Mouse (Mus musculus) myocyte (in vitro differentiated cells): ENCODE data around the gene Vrk3. TPM values are rescaled to one million over a fixed set of nuclear protein-coding genes. Genes with fewer than 3 reads are reported as not detected.
"Not testable (repeated sequence)": the region's sequence is repeated elsewhere in the genome, so short reads cannot be mapped to it uniquely, and the experiment has no call there.

Source experiments
- H3K27me3 ChIP-seq: one replicate; pipeline ENCODE4 v1.6.1; 2011; ENCODE audit not compliant: control insufficient read depth, insufficient read depth, insufficient read length
- H3K36me3 ChIP-seq: one replicate; pipeline ENCODE4 v1.6.1; 2011; ENCODE audit not compliant: control insufficient read depth, insufficient read depth
- H3K4me2 ChIP-seq: one replicate; pipeline ENCODE4 v1.6.1; 2011; ENCODE audit warnings: low read depth, control low read depth
- H3K4me3 ChIP-seq: one replicate; pipeline ENCODE4 v1.5.1; 2011; ENCODE audit warnings: mild to moderate bottlenecking, control low read depth, moderate library complexity
- H3K79me2 ChIP-seq: one replicate; pipeline ENCODE4 v1.6.1; 2011; ENCODE audit not compliant: control insufficient read depth, insufficient read depth
- H3ac ChIP-seq: one replicate; pipeline ENCODE4 v1.6.1; 2011; ENCODE audit not compliant: control insufficient read depth, insufficient read length
- CEBPB ChIP-seq: IDR thresholded peaks from 2 replicates; pipeline ENCODE4 v1.6.1; 2011; ENCODE audit warnings: mild to moderate bottlenecking, moderate library complexity; ENCODE audit not compliant: poor library complexity, insufficient read depth, severe bottlenecking
- E2F4 ChIP-seq: IDR thresholded peaks from one replicate; pipeline ENCODE4 v1.6.1; 2011; ENCODE audit warnings: mild to moderate bottlenecking, control low read depth, moderate library complexity; ENCODE audit not compliant: insufficient read depth
- MAX ChIP-seq: IDR thresholded peaks from one replicate; pipeline ENCODE4 v1.6.1; 2011; ENCODE audit warnings: low read depth, mild to moderate bottlenecking, control low read depth
- MYOD1 ChIP-seq, 3 experiments: IDR thresholded peaks; one replicate each; pipeline ENCODE4 v1.6.1; 2011; ENCODE audit warnings: control low read depth in 2 of 3, low read depth in 2 of 3, mild to moderate bottlenecking in 2 of 3, moderate library complexity in 1 of 3; ENCODE audit not compliant: insufficient read length in 2 of 3, control insufficient read depth in 1 of 3
- MYOG ChIP-seq, 3 experiments: IDR thresholded peaks; one replicate each; pipeline ENCODE4 v1.6.1; 2011; ENCODE audit warnings: control low read depth in 2 of 3, low read depth in 2 of 3, mild to moderate bottlenecking in 2 of 3; ENCODE audit not compliant: insufficient read length in 2 of 3, control insufficient read depth in 1 of 3, insufficient read depth in 1 of 3
- POLR2A ChIP-seq: IDR thresholded peaks from one replicate; pipeline ENCODE4 v1.6.1; 2011; ENCODE audit warnings: low read depth, mild to moderate bottlenecking, control low read depth, moderate library complexity; ENCODE audit not compliant: insufficient read length
- POLR2AphosphoS2 ChIP-seq: IDR thresholded peaks from one replicate; pipeline ENCODE4 v1.6.1; 2011; ENCODE audit warnings: low read depth, control low read depth; ENCODE audit not compliant: insufficient read length
- REST ChIP-seq: IDR thresholded peaks from one replicate; pipeline ENCODE4 v1.6.1; 2011; ENCODE audit warnings: mild to moderate bottlenecking, control low read depth, moderate library complexity; ENCODE audit not compliant: insufficient read depth, insufficient read length
- SRF ChIP-seq: IDR thresholded peaks from one replicate; pipeline ENCODE4 v1.6.1; 2011; ENCODE audit warnings: low read depth; ENCODE audit not compliant: control insufficient read depth, insufficient read length
- TCF12 ChIP-seq: IDR thresholded peaks from one replicate; pipeline ENCODE4 v1.6.1; 2011; ENCODE audit warnings: mild to moderate bottlenecking, control low read depth; ENCODE audit not compliant: poor library complexity, insufficient read depth, severe bottlenecking
- TCF3 ChIP-seq: IDR thresholded peaks from one replicate; pipeline ENCODE4 v1.6.1; 2011; ENCODE audit warnings: low read depth, control low read depth; ENCODE audit not compliant: insufficient read length
- USF1 ChIP-seq: IDR thresholded peaks from one replicate; pipeline ENCODE4 v1.6.1; 2011; ENCODE audit warnings: low read depth, mild to moderate bottlenecking, control low read depth, moderate library complexity
- polyA plus RNA-seq: library from polyadenylated mRNA; unstranded; fragments of >200 nt; fragmentation: generic; extraction: Trizol; gene quantifications from one replicate; pipeline ENCODE4 v1.2.1, GENCODE M21; 2012; ENCODE audit warnings: missing spikeins

Vrk3 gene
- polyA plus RNA-seq, 1 experiment: 20.6 TPM

DNA sequence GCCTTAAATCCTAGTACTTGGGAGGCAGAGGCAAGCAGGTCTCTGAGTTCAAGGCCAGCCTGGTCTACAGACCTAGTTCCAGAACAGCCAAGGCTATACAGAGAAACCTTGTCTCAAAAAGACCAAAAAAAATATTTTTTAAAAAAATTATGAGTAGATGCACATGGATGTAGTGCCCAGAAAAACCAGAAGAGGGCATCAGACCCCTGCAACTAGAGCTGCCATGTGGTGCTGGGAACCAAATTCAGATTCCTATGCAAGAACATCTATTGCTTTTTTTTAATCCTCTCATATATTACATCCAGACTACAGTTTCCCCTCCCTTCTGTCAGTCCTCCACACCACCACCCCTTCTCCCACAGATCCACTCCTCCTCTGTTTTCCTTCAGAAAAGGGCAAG lies 41.9 kb upstream of the Vrk3 start:
- H3ac ChIP-seq: no peak overlapping the region
- TF ChIP-seq USF1 (no peak), POLR2AphosphoS2 (no peak), MYOG (IDR thresholded peaks at IDR 0.05; ENCODE audit: control insufficient read depth in 1 of 3, insufficient read depth in 1 of 3, insufficient read length in 2 of 3, low read depth in 2 of 3) (no peak), CEBPB (no peak)
- no peak overlapping the region for H3K4me3 ChIP-seq
- H3K27me3 ChIP-seq: no peaks in the 10 kb centered on the region
- H3K36me3 ChIP-seq: no peaks in the 10 kb centered on the region
- no peak overlapping the region for H3K4me2 ChIP-seq
- H3K79me2 ChIP-seq: no peaks in the 10 kb centered on the region

DNA sequence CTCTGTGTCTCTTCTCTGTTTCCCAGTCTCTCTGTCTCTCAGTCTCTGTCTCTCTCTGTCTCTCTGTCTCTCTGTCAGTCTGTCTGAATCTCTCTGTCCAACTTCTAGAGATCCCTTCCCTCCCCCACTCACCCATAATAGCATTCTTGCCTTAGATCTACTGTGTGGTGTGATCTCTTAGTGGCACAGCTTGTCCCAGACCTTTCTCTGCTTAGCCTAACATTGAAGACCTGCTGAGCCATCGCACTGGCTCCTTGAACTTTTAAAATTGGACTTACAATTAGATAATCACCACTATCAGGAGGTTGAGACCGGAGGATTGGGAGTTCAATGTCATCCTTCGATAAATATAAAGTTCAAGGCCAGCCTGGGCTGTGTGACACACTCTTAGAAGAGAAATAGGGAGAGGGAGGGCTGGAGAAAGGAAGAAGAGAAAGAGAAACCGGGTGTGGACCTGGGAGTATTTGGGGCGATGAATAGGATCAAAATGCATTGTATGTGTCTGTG lies 41.0 kb upstream of the Vrk3 start:
- H3K27me3 ChIP-seq: no peaks in the 10 kb centered on the region
- no peak for TF ChIP-seq POLR2A
- TF ChIP-seq E2F4: no peak
- no peak for TF ChIP-seq TCF3
- TF ChIP-seq MYOG (IDR thresholded peaks at IDR 0.05; ENCODE audit: control insufficient read depth in 1 of 3, insufficient read depth in 1 of 3, insufficient read length in 2 of 3, low read depth in 2 of 3): no peak
- TF ChIP-seq MAX: no peak
- no peak for TF ChIP-seq TCF12
- TF ChIP-seq REST: no peak
- TF ChIP-seq POLR2AphosphoS2: no peak
- no peak overlapping the region for H3ac ChIP-seq
- H3K36me3 ChIP-seq: no peaks in the 10 kb centered on the region
- H3K4me2 ChIP-seq: no peak overlapping the region
- H3K79me2 ChIP-seq: no peaks in the 10 kb centered on the region
- no peak overlapping the region for H3K4me3 ChIP-seq

GRCm38 (mm10) chr7:44708093-44708492 lies 40.1 kb upstream of the Vrk3 start:
- H3ac ChIP-seq, H3K4me2 ChIP-seq, H3K79me2 ChIP-seq, H3K4me3 ChIP-seq, H3K27me3 ChIP-seq, H3K36me3 ChIP-seq: not testable (repeated sequence)

GRCm38 (mm10) chr7:44708574-44708973 lies 39.6 kb upstream of the Vrk3 start, which contains the start of gene Izumo2:
Gene Izumo2 (plus strand): TSS chr7:44708742.
- Histone ChIP-seq H3ac (no peak within 1 kb of the TSS), H3K4me2 (no peak within 1 kb of the TSS), H3K36me3 (no peaks in the 10 kb centered on the region), H3K4me3 (no peak within 1 kb of the TSS), H3K79me2 (no peaks in the 10 kb centered on the region), H3K27me3 (no peaks in the 10 kb centered on the region)
- TF ChIP-seq CEBPB: no peak
- no peak for TF ChIP-seq MYOD1 (IDR thresholded peaks at IDR 0.05; ENCODE audit: control insufficient read depth in 1 of 3, insufficient read length in 2 of 3, low read depth in 2 of 3)
- no peak for TF ChIP-seq POLR2AphosphoS2
- TF ChIP-seq E2F4: no peak
- TF ChIP-seq TCF3: no peak
- TF ChIP-seq USF1: no peak

DNA sequence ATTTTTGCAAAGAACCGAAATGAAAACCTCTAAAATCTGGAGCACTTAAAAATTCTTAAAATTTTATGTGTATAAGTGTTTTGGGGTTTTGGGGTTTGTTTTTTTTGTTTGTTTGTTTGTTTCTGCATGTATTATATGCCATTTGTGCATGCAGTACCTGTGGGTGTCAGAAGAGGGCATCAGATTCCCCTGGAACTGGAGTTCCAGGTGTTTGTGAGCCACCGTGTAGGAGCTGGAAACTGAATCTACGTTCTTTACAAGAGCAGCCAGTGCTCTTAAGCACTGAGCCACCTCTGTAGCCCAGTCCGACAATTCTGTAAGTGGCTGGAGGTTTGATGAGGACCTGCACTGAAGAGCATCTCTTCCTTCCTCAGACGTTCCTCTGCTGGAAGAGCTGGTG lies 38.3 kb upstream of the Vrk3 start:
- Histone ChIP-seq H3ac (no peak overlapping the region), H3K4me2 (no peak overlapping the region), H3K79me2 (no peaks in the 10 kb centered on the region), H3K36me3 (no peaks in the 10 kb centered on the region), H3K4me3 (no peak overlapping the region), H3K27me3 (peaks cover 3% of the 10 kb centered on the region)
- TF ChIP-seq POLR2A: no peak
- no peak for TF ChIP-seq MAX
- TF ChIP-seq MYOD1 (IDR thresholded peaks at IDR 0.05; ENCODE audit: control insufficient read depth in 1 of 3, insufficient read length in 2 of 3, low read depth in 2 of 3): no peak
- TF ChIP-seq TCF12: no peak
- TF ChIP-seq MYOG (IDR thresholded peaks at IDR 0.05; ENCODE audit: control insufficient read depth in 1 of 3, insufficient read depth in 1 of 3, insufficient read length in 2 of 3, low read depth in 2 of 3): no peak
- no peak for TF ChIP-seq CEBPB
- TF ChIP-seq SRF: no peak
- TF ChIP-seq E2F4: no peak
- no peak for TF ChIP-seq TCF3

DNA sequence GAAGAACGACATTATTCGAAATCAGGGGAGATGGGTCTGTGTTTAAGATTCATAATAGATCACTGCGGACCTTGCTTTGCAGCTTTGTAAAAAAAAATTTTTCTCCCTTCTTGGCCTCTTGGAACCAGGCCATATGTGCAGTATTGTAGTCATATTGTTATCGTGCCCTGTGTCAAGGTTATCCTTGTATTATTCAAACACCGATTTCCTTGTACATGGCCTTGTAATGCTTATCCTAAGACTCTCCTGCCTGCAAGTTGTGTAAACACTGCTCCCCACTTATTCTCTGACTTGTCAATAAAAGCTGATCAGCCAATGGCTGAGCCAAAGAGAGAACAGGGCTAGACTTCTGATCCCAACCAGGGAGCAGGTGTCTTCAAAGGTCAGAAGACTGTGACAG lies 26.2 kb upstream of the Vrk3 start:
- no peak overlapping the region for H3K4me2 ChIP-seq
- TF ChIP-seq MAX (no peak), CEBPB (no peak), USF1 (no peak), TCF3 (no peak), MYOD1 (IDR thresholded peaks at IDR 0.05; ENCODE audit: control insufficient read depth in 1 of 3, insufficient read length in 2 of 3, low read depth in 2 of 3) (no peak), TCF12 (no peak), POLR2A (no peak), MYOG (IDR thresholded peaks at IDR 0.05; ENCODE audit: control insufficient read depth in 1 of 3, insufficient read depth in 1 of 3, insufficient read length in 2 of 3, low read depth in 2 of 3) (no peak), SRF (no peak), REST (no peak), E2F4 (no peak), POLR2AphosphoS2 (no peak)
- H3K27me3 ChIP-seq: peaks cover 10% of the 10 kb centered on the region
- H3K79me2 ChIP-seq: no peaks in the 10 kb centered on the region
- no peaks in the 10 kb centered on the region for H3K36me3 ChIP-seq
- no peak overlapping the region for H3K4me3 ChIP-seq
- no peak overlapping the region for H3ac ChIP-seq
